Mouse (Mus musculus) right cerebral cortex, adult 2 months (tissue): ENCODE measurements around the gene Gm853.

Source experiments
- DNase-seq, 2 experiments: peaks; one replicate each; pipeline ENCODE4 v3.0.0; 2021 to 2022; ENCODE audit warnings: low spot score in 2 of 2

Gene Gm853

GRCm38 (mm10) chr4:130215392-130215791 is 6.8 kb downstream of the Gm853 start:
- no peak for DNase-seq

GRCm38 (mm10) chr4:130213857-130214256 is 8.3 kb downstream of the Gm853 start:
- DNase-seq = no peak

GRCm38 (mm10) chr4:130213197-130213596 is 9.0 kb downstream of the Gm853 start:
- no peak for DNase-seq

GRCm38 (mm10) chr4:130212421-130212820 is 9.8 kb downstream of the Gm853 start:
- DNase-seq = no peak

- DNase-seq = no peak
These were observed 10.3 kb downstream of the Gm853 start for GRCm38 (mm10) chr4:130211870-130212269.

- peak; percentile 94 to 95 for DNase-seq
These were observed 23.2 kb downstream of the Gm853 start for GRCm38 (mm10) chr4:130198694-130199670.

GRCm38 (mm10) chr4:130196542-130196941 is 25.7 kb downstream of the Gm853 start:
- DNase-seq = no peak

GRCm38 (mm10) chr4:130195924-130196323 is 26.3 kb downstream of the Gm853 start:
- no peak for DNase-seq

GRCm38 (mm10) chr4:130192266-130192665 is 29.9 kb downstream of the Gm853 start:
- DNase-seq = no peak

- DNase-seq = no peak
These were observed 32.6 kb downstream of the Gm853 start for GRCm38 (mm10) chr4:130189606-130190005.

- peak; percentile 82 to 89 for DNase-seq
These were observed 33.3 kb downstream of the Gm853 start for GRCm38 (mm10) chr4:130188806-130189297.

GRCm38 (mm10) chr4:130186891-130187290 is 35.3 kb downstream of the Gm853 start:
- no peak for DNase-seq

GRCm38 (mm10) chr4:130186450-130186849 is 35.8 kb downstream of the Gm853 start:
- DNase-seq = no peak

- DNase-seq = no peak
These were observed 38.3 kb downstream of the Gm853 start for GRCm38 (mm10) chr4:130183879-130184278.

- DNase-seq = no peak
These were observed 39.2 kb downstream of the Gm853 start for GRCm38 (mm10) chr4:130183023-130183422.

- no peak for DNase-seq
These were observed 40.3 kb downstream of the Gm853 start for GRCm38 (mm10) chr4:130181886-130182285.

- DNase-seq = no peak
These were observed 41.1 kb downstream of the Gm853 start for GRCm38 (mm10) chr4:130180909-130181602.

GRCm38 (mm10) chr4:130179876-130180275 is 42.3 kb downstream of the Gm853 start:
- no peak for DNase-seq

GRCm38 (mm10) chr4:130177536-130177935 is 44.7 kb downstream of the Gm853 start:
- no peak for DNase-seq

- DNase-seq = no peak
These were observed 45.1 kb downstream of the Gm853 start for GRCm38 (mm10) chr4:130177087-130177486.

- DNase-seq = no peak
These were observed 46.0 kb downstream of the Gm853 start for GRCm38 (mm10) chr4:130176156-130176720.

GRCm38 (mm10) chr4:130175072-130175711 is 47.0 kb downstream of the Gm853 start, which contains the start of gene Tinagl1:
Gene Tinagl1, minus strand, starts transcription at chr4:130175122.
- no peak for DNase-seq
